Mouse (Mus musculus) E14TG2a.4 (cell line): ENCODE results near the gene Src.

Experiments used
- H3K27me3 ChIP-seq: 2 replicates; pipeline ENCODE4 v1.6.1; 2014; ENCODE audit warnings: low read length, control low read depth; ENCODE audit not compliant: insufficient read depth
- H3K36me3 ChIP-seq: 2 replicates; pipeline ENCODE4 v1.6.1; 2014; ENCODE audit warnings: low read length, control low read depth; ENCODE audit not compliant: insufficient read depth
- H3K4me1 ChIP-seq: replicated peaks from 2 replicates; pipeline ENCODE4 v1.6.1; 2014; ENCODE audit warnings: low read depth, low read length, control low read depth
- H3K4me3 ChIP-seq: replicated peaks from 2 replicates; pipeline ENCODE4 v1.5.1; 2014; ENCODE audit warnings: mild to moderate bottlenecking, low read length
- H3K9me3 ChIP-seq: 2 replicates; pipeline ENCODE4 v1.6.1; 2014; ENCODE audit warnings: low read length, control low read depth
- CTCF ChIP-seq: conservative IDR thresholded peaks from 2 replicates; pipeline ENCODE4 v1.5.1; 2014; ENCODE audit warnings: low read length
- NANOG ChIP-seq: IDR thresholded peaks from 2 replicates; pipeline ENCODE4 v1.6.1; 2014; ENCODE audit warnings: borderline replicate concordance, low read length, mixed read lengths
- POU5F1 ChIP-seq: IDR thresholded peaks from 2 replicates; pipeline ENCODE4 v1.6.1; 2014; ENCODE audit warnings: low read length, borderline replicate concordance

Src gene

GRCm38 (mm10) chr2:157401261-157401660 is 17.0 kb upstream of the Src start:
- Histone ChIP-seq H3K9me3 (no peaks in the 10 kb centered on the region), H3K4me1 (peaks cover 33% of the 10 kb centered on the region), H3K36me3 (peaks cover 12% of the 10 kb centered on the region), H3K4me3 (no peak overlapping the region), H3K27me3 (no peaks in the 10 kb centered on the region)
- TF ChIP-seq NANOG (no peak), POU5F1 (no peak), CTCF (no peak)

- Histone ChIP-seq H3K9me3 (no peaks in the 10 kb centered on the region), H3K36me3 (no peaks in the 10 kb centered on the region), H3K27me3 (no peaks in the 10 kb centered on the region), H3K4me1 (peaks cover 49% of the 10 kb centered on the region), H3K4me3 (no peak overlapping the region)
- TF ChIP-seq NANOG: no peak
- TF ChIP-seq POU5F1: no peak
- TF ChIP-seq CTCF: no peak
These were observed 10.6 kb upstream of the Src start for GRCm38 (mm10) chr2:157407596-157407995.

- Histone ChIP-seq H3K9me3 (no peaks in the 10 kb centered on the region), H3K36me3 (no peaks in the 10 kb centered on the region), H3K4me1 (peaks cover 64% of the 10 kb centered on the region), H3K4me3 (peak overlapping the region; percentile 35; the same call in 1 of the 2 replicates), H3K27me3 (no peaks in the 10 kb centered on the region)
- TF ChIP-seq CTCF (no peak), NANOG (no peak), POU5F1 (no peak)
These were observed 8.3 kb upstream of the Src start for GRCm38 (mm10) chr2:157409793-157410533.

GRCm38 (mm10) chr2:157411151-157411693 is 7.0 kb upstream of the Src start:
- peaks cover 72% of the 10 kb centered on the region for H3K4me1 ChIP-seq
- no peak for TF ChIP-seq CTCF
- TF ChIP-seq POU5F1: no peak
- no peak for TF ChIP-seq NANOG
- H3K27me3 ChIP-seq: no peaks in the 10 kb centered on the region
- no peaks in the 10 kb centered on the region for H3K36me3 ChIP-seq
- H3K4me3 ChIP-seq: 0 out of 2 replicates have a peak overlapping the region, but pooled peaks have one; percentile 35
- no peaks in the 10 kb centered on the region for H3K9me3 ChIP-seq

GRCm38 (mm10) chr2:157412497-157412896 is 5.7 kb upstream of the Src start:
- no peak for TF ChIP-seq POU5F1
- no peak for TF ChIP-seq CTCF
- TF ChIP-seq NANOG: no peak
- no peaks in the 10 kb centered on the region for H3K9me3 ChIP-seq
- 0 out of 2 replicates have a peak, but pooled peaks cover 5% of the 10 kb centered on the region for H3K36me3 ChIP-seq
- H3K27me3 ChIP-seq: no peaks in the 10 kb centered on the region
- H3K4me3 ChIP-seq: no peak overlapping the region
- H3K4me1 ChIP-seq: peaks cover 83% of the 10 kb centered on the region

GRCm38 (mm10) chr2:157417229-157417628 is 1.0 kb upstream of the Src start:
- H3K4me1 ChIP-seq: peaks cover 81% of the 10 kb centered on the region
- no peak for TF ChIP-seq POU5F1
- no peak for TF ChIP-seq CTCF
- no peak for TF ChIP-seq NANOG
- H3K9me3 ChIP-seq: no peaks in the 10 kb centered on the region
- peaks cover 15% of the 10 kb centered on the region for H3K36me3 ChIP-seq
- peak overlapping the region; percentile 75 for H3K4me3 ChIP-seq
- no peaks in the 10 kb centered on the region for H3K27me3 ChIP-seq

- Histone ChIP-seq H3K36me3 (peaks cover 25% of the 10 kb centered on the region), H3K4me3 (peak overlapping the region; percentile 75), H3K27me3 (no peaks in the 10 kb centered on the region), H3K4me1 (peaks cover 84% of the 10 kb centered on the region), H3K9me3 (no peaks in the 10 kb centered on the region)
- TF ChIP-seq CTCF (no peak), POU5F1 (no peak), NANOG (peak; percentile 51; the same call in 1 of the 2 replicates)
These were observed 396 bp downstream of the Src start for GRCm38 (mm10) chr2:157418609-157419071.

GRCm38 (mm10) chr2:157419506-157419905 is 1.3 kb downstream of the Src start:
- no peak for TF ChIP-seq NANOG
- no peak for TF ChIP-seq CTCF
- TF ChIP-seq POU5F1: no peak
- H3K9me3 ChIP-seq: no peaks in the 10 kb centered on the region
- H3K27me3 ChIP-seq: no peaks in the 10 kb centered on the region
- H3K36me3 ChIP-seq: peaks cover 25% of the 10 kb centered on the region
- H3K4me1 ChIP-seq: peaks cover 82% of the 10 kb centered on the region
- H3K4me3 ChIP-seq: peak overlapping the region; percentile 66

GRCm38 (mm10) chr2:157420404-157420803 is 2.2 kb downstream of the Src start:
- H3K4me3 ChIP-seq: peak overlapping the region; percentile 66
- no peaks in the 10 kb centered on the region for H3K27me3 ChIP-seq
- no peaks in the 10 kb centered on the region for H3K9me3 ChIP-seq
- peaks cover 85% of the 10 kb centered on the region for H3K4me1 ChIP-seq
- peaks cover 25% of the 10 kb centered on the region for H3K36me3 ChIP-seq
- TF ChIP-seq CTCF (no peak), POU5F1 (no peak), NANOG (no peak)
